Mouse (Mus musculus): ENCODE measurements at regions not wholly inside any gene's neighbourhood (a gene's known extent, or its start where the extent isn't known, plus 50 kb on each side); places are given as distances from the start of the nearest gene placed in this dataset.

GRCm38 (mm10) chr2:173436580-173436979 is 85.8 kb upstream of the 1700021F07Rik start:
- TF ChIP-seq POLR2A (IDR thresholded peaks at IDR 0.05; ENCODE audit: control insufficient read depth, extremely low read depth, insufficient read depth, low read length, poor library complexity) (no peak), CTCF (IDR thresholded peaks at IDR 0.05; ENCODE audit: borderline replicate concordance, control insufficient read depth, extremely low read depth, insufficient read depth, low read length, poor library complexity) (no peak)

All from thymus, adult 2 months (tissue).